Mouse (Mus musculus) midbrain, embryonic 12.5 days (tissue): ENCODE measurements around the gene Arap1. TPM values are rescaled to one million over a fixed set of nuclear protein-coding genes. Genes with fewer than 3 reads are reported as not detected.
A peak's percentile ranks its signal among the peaks of the same experiment; 100 is the strongest.

Source experiments
- ATAC-seq: fragments of 200-750 bp; cut with Nextera tagmentation; 2 replicates; pipeline ENCODE4 v1.8.0; 2017; ENCODE audit warnings: low read depth, moderate TSS enrichment, moderate library complexity; ENCODE audit not compliant: low FRiP score
- H3K27ac ChIP-seq: fragments of 300-500 bp; sonication (generic); replicated peaks from 2 replicates; pipeline ENCODE4 v1.5.1; 2016; ENCODE audit warnings: mild to moderate bottlenecking
- H3K27me3 ChIP-seq: fragments of 300-500 bp; sonication (generic); 2 replicates; pipeline ENCODE4 v1.6.1; 2016; ENCODE audit warnings: mild to moderate bottlenecking
- H3K36me3 ChIP-seq: fragments of 300-500 bp; sonication (generic); 2 replicates; pipeline ENCODE4 v1.6.1; 2016
- H3K4me1 ChIP-seq: fragments of 300-500 bp; sonication (generic); 2 replicates; pipeline ENCODE4 v1.6.1; 2016
- H3K4me2 ChIP-seq: fragments of 300-500 bp; sonication (generic); replicated peaks from 2 replicates; pipeline ENCODE4 v1.6.1; 2016; ENCODE audit warnings: mild to moderate bottlenecking, moderate library complexity
- H3K4me3 ChIP-seq: fragments of 300-500 bp; sonication (generic); 2 replicates; pipeline ENCODE4 v1.5.1; 2016; ENCODE audit warnings: mild to moderate bottlenecking
- H3K9ac ChIP-seq: fragments of 300-500 bp; sonication (generic); replicated peaks from 2 replicates; pipeline ENCODE4 v1.6.1; 2016; ENCODE audit warnings: mild to moderate bottlenecking, moderate library complexity
- H3K9me3 ChIP-seq: fragments of 300-500 bp; sonication (generic); 2 replicates; pipeline ENCODE4 v1.6.1; 2016; ENCODE audit warnings: mild to moderate bottlenecking
- WGBS: fragments of 180-500 bp; shearing (Covaris S2); methylation state at CpG from one replicate; pipeline ENCODE4 v1.1.7; 2016; 5-methylcytosine and 5-hydroxymethylcytosine counted together
- polyA plus RNA-seq: library from polyadenylated mRNA; unstranded; fragments of >200 nt; fragmentation: Nextera tagmentation; extraction: Ambion mirVana; gene quantifications from 2 replicates; pipeline ENCODE4 v1.2.1, GENCODE M21; 2016

Gene Arap1
- polyA plus RNA-seq, 1 experiment from 2014 or later = 15.0 TPM

- no peak for ATAC-seq
- 66% methylated on average over 4 of the region's 4 CpGs for WGBS
- H3K27me3 ChIP-seq = peaks cover 7% of the 10 kb centered on the region
- H3K27ac ChIP-seq = no peak overlapping the region
- no peaks in the 10 kb centered on the region for H3K36me3 ChIP-seq
- H3K9ac ChIP-seq = no peak overlapping the region
- H3K4me3 ChIP-seq = no peak overlapping the region
- H3K9me3 ChIP-seq = no peaks in the 10 kb centered on the region
- H3K4me2 ChIP-seq = no peak overlapping the region
- H3K4me1 ChIP-seq = peaks cover 13% of the 10 kb centered on the region
These were observed 19.2 kb upstream of the Arap1 start for GRCm38 (mm10) chr7:101328621-101329158.

GRCm38 (mm10) chr7:101329606-101330005, 18.3 kb upstream of the Arap1 start:
- Histone ChIP-seq H3K4me1 (peaks cover 13% of the 10 kb centered on the region), H3K9ac (no peak overlapping the region), H3K36me3 (no peaks in the 10 kb centered on the region), H3K4me3 (no peak overlapping the region), H3K9me3 (no peaks in the 10 kb centered on the region), H3K27me3 (no peaks in the 10 kb centered on the region), H3K27ac (no peak overlapping the region), H3K4me2 (no peak overlapping the region)
- 74% methylated on average over 4 of the region's 4 CpGs for WGBS
- ATAC-seq = no peak

- no peak overlapping the region for H3K4me2 ChIP-seq
- no peak for ATAC-seq
- H3K27me3 ChIP-seq = no peaks in the 10 kb centered on the region
- H3K36me3 ChIP-seq = no peaks in the 10 kb centered on the region
- no peaks in the 10 kb centered on the region for H3K9me3 ChIP-seq
- peaks cover 13% of the 10 kb centered on the region for H3K4me1 ChIP-seq
- H3K4me3 ChIP-seq = no peak overlapping the region
- 77% methylated on average over 10 of the region's 10 CpGs for WGBS
- no peak overlapping the region for H3K27ac ChIP-seq
- no peak overlapping the region for H3K9ac ChIP-seq
These were observed 17.6 kb upstream of the Arap1 start for GRCm38 (mm10) chr7:101330074-101330840.

GRCm38 (mm10) chr7:101330841-101331173, 17.1 kb upstream of the Arap1 start:
- Histone ChIP-seq H3K9ac (no peak overlapping the region), H3K4me3 (no peak overlapping the region), H3K4me2 (no peak overlapping the region), H3K36me3 (no peaks in the 10 kb centered on the region), H3K27ac (no peak overlapping the region), H3K4me1 (peaks cover 13% of the 10 kb centered on the region), H3K9me3 (no peaks in the 10 kb centered on the region), H3K27me3 (no peaks in the 10 kb centered on the region)
- ATAC-seq = no peak
- 86% methylated on average over 4 of the region's 4 CpGs for WGBS

- ATAC-seq = peak; percentile 41; the same call in 1 of the 2 replicates
- Histone ChIP-seq H3K27me3 (no peaks in the 10 kb centered on the region), H3K9me3 (no peaks in the 10 kb centered on the region), H3K9ac (no peak overlapping the region), H3K4me2 (no peak overlapping the region), H3K4me3 (no peak overlapping the region), H3K27ac (no peak overlapping the region), H3K36me3 (no peaks in the 10 kb centered on the region), H3K4me1 (peaks cover 13% of the 10 kb centered on the region)
- WGBS = 84% methylated on average over 5 of the region's 5 CpGs
These were observed 15.6 kb upstream of the Arap1 start for GRCm38 (mm10) chr7:101332045-101332831.

- H3K9ac ChIP-seq = no peak overlapping the region
- ATAC-seq = no peak
- no peak overlapping the region for H3K27ac ChIP-seq
- H3K4me1 ChIP-seq = 0 out of 2 replicates have a peak, but pooled peaks cover 2% of the 10 kb centered on the region
- H3K27me3 ChIP-seq = no peaks in the 10 kb centered on the region
- 85% methylated on average over 2 of the region's 2 CpGs for WGBS
- H3K36me3 ChIP-seq = no peaks in the 10 kb centered on the region
- no peak overlapping the region for H3K4me2 ChIP-seq
- no peak overlapping the region for H3K4me3 ChIP-seq
- no peaks in the 10 kb centered on the region for H3K9me3 ChIP-seq
These were observed 12.6 kb upstream of the Arap1 start for GRCm38 (mm10) chr7:101335228-101335627.

GRCm38 (mm10) chr7:101336686-101337085, 11.2 kb upstream of the Arap1 start:
- H3K27me3 ChIP-seq = no peaks in the 10 kb centered on the region
- H3K9me3 ChIP-seq = no peaks in the 10 kb centered on the region
- H3K4me2 ChIP-seq = no peak overlapping the region
- ATAC-seq = no peak
- WGBS = 91% methylated on average over 3 of the region's 3 CpGs
- H3K4me3 ChIP-seq = no peak overlapping the region
- no peaks in the 10 kb centered on the region for H3K36me3 ChIP-seq
- no peaks in the 10 kb centered on the region for H3K4me1 ChIP-seq
- H3K9ac ChIP-seq = no peak overlapping the region
- H3K27ac ChIP-seq = no peak overlapping the region

GRCm38 (mm10) chr7:101337401-101337800, 10.5 kb upstream of the Arap1 start:
- H3K9me3 ChIP-seq = no peaks in the 10 kb centered on the region
- no peak overlapping the region for H3K27ac ChIP-seq
- H3K4me3 ChIP-seq = no peak overlapping the region
- WGBS = 83% methylated on average over 3 of the region's 3 CpGs
- ATAC-seq = no peak
- no peak overlapping the region for H3K9ac ChIP-seq
- no peak overlapping the region for H3K4me2 ChIP-seq
- no peaks in the 10 kb centered on the region for H3K27me3 ChIP-seq
- H3K36me3 ChIP-seq = no peaks in the 10 kb centered on the region
- H3K4me1 ChIP-seq = no peaks in the 10 kb centered on the region

- Histone ChIP-seq H3K4me2 (no peak overlapping the region), H3K36me3 (no peaks in the 10 kb centered on the region), H3K4me1 (0 out of 2 replicates have a peak, but pooled peaks cover 6% of the 10 kb centered on the region), H3K4me3 (no peak overlapping the region), H3K9ac (no peak overlapping the region), H3K27ac (no peak overlapping the region), H3K27me3 (no peaks in the 10 kb centered on the region), H3K9me3 (no peaks in the 10 kb centered on the region)
- 83% methylated on average over 6 of the region's 6 CpGs for WGBS
- no peak for ATAC-seq
These were observed 6.5 kb upstream of the Arap1 start for GRCm38 (mm10) chr7:101341405-101341804.

- Histone ChIP-seq H3K27me3 (no peaks in the 10 kb centered on the region), H3K4me1 (peaks cover 12% of the 10 kb centered on the region; the same call in 1 of the 2 replicates), H3K9me3 (no peaks in the 10 kb centered on the region), H3K4me3 (no peak overlapping the region), H3K4me2 (no peak overlapping the region), H3K9ac (no peak overlapping the region), H3K36me3 (no peaks in the 10 kb centered on the region), H3K27ac (no peak overlapping the region)
- WGBS = 79% methylated on average over 7 of the region's 7 CpGs
- ATAC-seq = no peak
These were observed 4.7 kb upstream of the Arap1 start for GRCm38 (mm10) chr7:101343135-101343534.

GRCm38 (mm10) chr7:101344892-101345291, 3.0 kb upstream of the Arap1 start:
- 63% methylated on average over 4 of the region's 4 CpGs for WGBS
- H3K27ac ChIP-seq = no peak overlapping the region
- peaks cover 15% of the 10 kb centered on the region for H3K27me3 ChIP-seq
- H3K9me3 ChIP-seq = no peaks in the 10 kb centered on the region
- peaks cover 17% of the 10 kb centered on the region; the same call in 1 of the 2 replicates for H3K4me1 ChIP-seq
- H3K4me2 ChIP-seq = no peak overlapping the region
- ATAC-seq = no peak
- H3K4me3 ChIP-seq = no peak overlapping the region
- no peaks in the 10 kb centered on the region for H3K36me3 ChIP-seq
- no peak overlapping the region for H3K9ac ChIP-seq

- 64% methylated on average over 2 of the region's 2 CpGs for WGBS
- H3K4me3 ChIP-seq = no peak overlapping the region
- no peak overlapping the region for H3K4me2 ChIP-seq
- peaks cover 17% of the 10 kb centered on the region; the same call in 1 of the 2 replicates for H3K4me1 ChIP-seq
- H3K9ac ChIP-seq = no peak overlapping the region
- H3K36me3 ChIP-seq = no peaks in the 10 kb centered on the region
- ATAC-seq = no peak
- no peak overlapping the region for H3K27ac ChIP-seq
- peaks cover 22% of the 10 kb centered on the region for H3K27me3 ChIP-seq
- no peaks in the 10 kb centered on the region for H3K9me3 ChIP-seq
These were observed 876 bp upstream of the Arap1 start for GRCm38 (mm10) chr7:101346991-101347390.
